Mouse (Mus musculus) limb, embryonic 14.5 days (tissue): ENCODE measurements around the gene Samm50. TPM values are rescaled to one million over a fixed set of nuclear protein-coding genes. Genes with fewer than 3 reads are reported as not detected.
A peak's percentile ranks its signal among the peaks of the same experiment; 100 is the strongest.

Source experiments
- ATAC-seq: fragments of 200-750 bp; cut with Nextera tagmentation; 2 replicates; pipeline ENCODE4 v1.8.0; 2017; ENCODE audit warnings: low read depth, moderate number of reproducible peaks, moderate TSS enrichment; ENCODE audit not compliant: low FRiP score
- DNase-seq: peaks from one replicate; pipeline ENCODE4 v3.0.0-alpha.2; 2015; ENCODE audit warnings: low spot score
- H3K27ac ChIP-seq: fragments of 300-500 bp; sonication (generic); replicated peaks from 2 replicates; pipeline ENCODE4 v1.5.1; 2014; ENCODE audit warnings: low read depth, mild to moderate bottlenecking, low read length, moderate library complexity, mixed read lengths
- H3K27me3 ChIP-seq: fragments of 300-500 bp; sonication (generic); 2 replicates; pipeline ENCODE4 v1.6.1; 2014; ENCODE audit warnings: low read length, mixed read lengths; ENCODE audit not compliant: control insufficient read depth, insufficient read depth
- H3K36me3 ChIP-seq: fragments of 300-500 bp; sonication (generic); 2 replicates; pipeline ENCODE4 v1.6.1; 2014; ENCODE audit warnings: mild to moderate bottlenecking, low read length, moderate library complexity, mixed read lengths; ENCODE audit not compliant: control insufficient read depth, insufficient read depth
- H3K4me1 ChIP-seq: fragments of 300-500 bp; sonication (generic); 2 replicates; pipeline ENCODE4 v1.6.1; 2014; ENCODE audit warnings: antibody characterized with exemption, low read length, mixed read lengths; ENCODE audit not compliant: control insufficient read depth, insufficient read depth
- H3K4me2 ChIP-seq: fragments of 300-500 bp; sonication (generic); replicated peaks from 2 replicates; pipeline ENCODE4 v1.6.1; 2014; ENCODE audit warnings: low read depth, mild to moderate bottlenecking, low read length, moderate library complexity; ENCODE audit not compliant: severe bottlenecking
- H3K4me3 ChIP-seq: fragments of 300-500 bp; sonication (generic); replicated peaks from 2 replicates; pipeline ENCODE4 v1.5.1; 2014; ENCODE audit warnings: low read length
- H3K9ac ChIP-seq: fragments of 300-500 bp; sonication (generic); 2 replicates; pipeline ENCODE4 v1.6.1; 2014; ENCODE audit warnings: mild to moderate bottlenecking, low read depth, low read length, moderate library complexity; ENCODE audit not compliant: severe bottlenecking
- H3K9me3 ChIP-seq: fragments of 300-500 bp; sonication (generic); 2 replicates; pipeline ENCODE4 v1.6.1; 2016; ENCODE audit warnings: low read length; ENCODE audit not compliant: control insufficient read depth
- POLR2A ChIP-seq: fragments of 200-500 bp; IDR thresholded peaks from 2 replicates; pipeline ENCODE4 v1.8.0; 2012; ENCODE audit warnings: inconsistent platforms, mild to moderate bottlenecking, moderate library complexity, borderline replicate concordance; ENCODE audit not compliant: insufficient read depth, insufficient read length; ENCODE audit errors: extremely low read depth
- WGBS: fragments of 180-500 bp; shearing (Covaris S2); extraction: QIAGEN DNeasy Blood & Tissue Kit; methylation state at CpG from one replicate; pipeline ENCODE4 v1.1.7; 2014; 5-methylcytosine and 5-hydroxymethylcytosine counted together
- polyA plus RNA-seq, 2 experiments: library from polyadenylated mRNA; depleted of rRNA in 1 of 2; stranded (reverse) in 1 of 2; unstranded in 1 of 2; fragments of >200 nt; fragmentation: Nextera tagmentation in 1 of 2; extraction: Ambion mirVana in 1 of 2; gene quantifications; 2 replicates each; pipeline versions ENCODE4 v1.2.1 to v1.2.3; 2012 to 2014

The Samm50 gene
- polyA plus RNA-seq, 2 experiments = 29.1 to 71.2 TPM

GRCm38 (mm10) chr15:84167600-84167999 is 24.4 kb upstream of the Samm50 start, which contains the start of gene Pnpla3:
Pnpla3 (plus strand) TSS chr15:84167837.
- Histone ChIP-seq H3K27me3 (peaks cover 14% of the 10 kb centered on the region; the same call in 1 of the 2 replicates), H3K9ac (peak within 1 kb of the TSS; percentile 25; the same call in 1 of the 2 replicates), H3K36me3 (no peaks in the 10 kb centered on the region), H3K9me3 (no peaks in the 10 kb centered on the region), H3K27ac (no peak within 1 kb of the TSS), H3K4me3 (peak within 1 kb of the TSS; percentile 50), H3K4me2 (peak within 1 kb of the TSS; percentile 93), H3K4me1 (peaks cover 10% of the 10 kb centered on the region)
- WGBS = under 1% methylated on average over 28 of the region's 28 CpGs
- no peak for TF ChIP-seq POLR2A
- DNase-seq = peak; percentile 98
- ATAC-seq = peak; percentile 99

GRCm38 (mm10) chr15:84168170-84169161 is 23.6 kb upstream of the Samm50 start:
- peak overlapping the region; percentile 25; the same call in 1 of the 2 replicates for H3K9ac ChIP-seq
- no peaks in the 10 kb centered on the region for H3K36me3 ChIP-seq
- no peak; the same call in 1 of the 2 replicates for ATAC-seq
- H3K4me3 ChIP-seq = peak overlapping the region; percentile 50
- TF ChIP-seq POLR2A = no peak
- WGBS = 2% methylated on average over 28 of the region's 28 CpGs
- peak overlapping the region; percentile 93 for H3K4me2 ChIP-seq
- H3K27ac ChIP-seq = no peak overlapping the region
- peaks cover 10% of the 10 kb centered on the region for H3K4me1 ChIP-seq
- H3K9me3 ChIP-seq = no peaks in the 10 kb centered on the region
- peaks cover 14% of the 10 kb centered on the region; the same call in 1 of the 2 replicates for H3K27me3 ChIP-seq
- DNase-seq = peak; percentile 29

- DNase-seq (no peak), ATAC-seq (no peak)
- no peak overlapping the region for H3K27ac ChIP-seq
- WGBS = 20% methylated on average over 1 of the region's 1 CpGs
- no peak overlapping the region for H3K4me2 ChIP-seq
- H3K36me3 ChIP-seq = no peaks in the 10 kb centered on the region
- peaks cover 10% of the 10 kb centered on the region for H3K4me1 ChIP-seq
- H3K9ac ChIP-seq = no peak overlapping the region
- peaks cover 14% of the 10 kb centered on the region; the same call in 1 of the 2 replicates for H3K27me3 ChIP-seq
- no peak overlapping the region for H3K4me3 ChIP-seq
- TF ChIP-seq POLR2A = no peak
- no peaks in the 10 kb centered on the region for H3K9me3 ChIP-seq
These were observed 22.5 kb upstream of the Samm50 start for GRCm38 (mm10) chr15:84169511-84169910.

- no peak for TF ChIP-seq POLR2A
- Histone ChIP-seq H3K4me1 (peaks cover 10% of the 10 kb centered on the region), H3K9me3 (no peaks in the 10 kb centered on the region), H3K27me3 (peaks cover 14% of the 10 kb centered on the region; the same call in 1 of the 2 replicates), H3K36me3 (no peaks in the 10 kb centered on the region), H3K9ac (no peak overlapping the region), H3K4me2 (no peak overlapping the region), H3K27ac (no peak overlapping the region), H3K4me3 (no peak overlapping the region)
- ATAC-seq (no peak), DNase-seq (no peak)
- 78% methylated on average over 7 of the region's 7 CpGs for WGBS
These were observed 20.9 kb upstream of the Samm50 start for GRCm38 (mm10) chr15:84171166-84171565.

GRCm38 (mm10) chr15:84178733-84179132 is 13.3 kb upstream of the Samm50 start:
- H3K9me3 ChIP-seq = no peaks in the 10 kb centered on the region
- WGBS = 92% methylated on average over 9 of the region's 9 CpGs
- DNase-seq (no peak), ATAC-seq (no peak)
- H3K4me3 ChIP-seq = no peak overlapping the region
- no peak overlapping the region for H3K4me2 ChIP-seq
- H3K27ac ChIP-seq = no peak overlapping the region
- TF ChIP-seq POLR2A = no peak
- H3K36me3 ChIP-seq = no peaks in the 10 kb centered on the region
- no peak overlapping the region for H3K9ac ChIP-seq
- no peaks in the 10 kb centered on the region for H3K27me3 ChIP-seq
- H3K4me1 ChIP-seq = peaks cover 10% of the 10 kb centered on the region
